Mouse (Mus musculus): ENCODE results near the gene Rassf4.

DNA sequence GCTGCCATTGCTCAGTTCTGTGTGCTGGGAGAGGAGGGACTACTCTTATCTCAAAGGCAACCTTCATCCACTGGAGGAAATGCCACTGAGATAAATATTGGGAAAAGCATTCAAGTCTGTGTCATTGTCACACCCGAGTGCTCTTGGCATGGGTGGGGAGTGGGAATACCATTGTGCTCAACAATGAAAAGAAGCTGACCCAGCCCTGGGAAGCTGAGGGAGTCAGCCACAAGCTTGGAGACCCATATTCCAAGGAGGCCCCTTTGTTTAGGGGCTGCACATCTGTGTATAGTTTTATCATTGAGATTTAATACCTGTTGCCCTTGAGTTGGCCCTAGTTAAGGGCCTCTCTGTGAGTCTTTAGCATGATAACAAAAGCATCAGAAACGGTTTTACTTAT, 34.1 kb downstream of the Rassf4 start:
- TF ChIP-seq JUND (IDR thresholded peaks at IDR 0.05; ENCODE audit: low read depth, low read length) = no peak
- TF ChIP-seq EP300 (IDR thresholded peaks at IDR 0.05; ENCODE audit: low read depth in 1 of 2, low read length in 2 of 2) = no peak
- no peak for TF ChIP-seq CTCF (IDR thresholded peaks at IDR 0.05 in 2 of 3, conservative IDR thresholded peaks at IDR 0.05 in 1 of 3; ENCODE audit: control insufficient read depth in 1 of 3, insufficient read depth in 1 of 3, low read depth in 2 of 3, low read length in 3 of 3, poor library complexity in 1 of 3, severe bottlenecking in 1 of 3)
- no peak for TF ChIP-seq MAFK (IDR thresholded peaks at IDR 0.05; ENCODE audit: borderline replicate concordance, low read depth, low read length)
- no peak for TF ChIP-seq POLR2AphosphoS2 (IDR thresholded peaks at IDR 0.05; ENCODE audit: low read length)
- TF ChIP-seq HCFC1 (IDR thresholded peaks at IDR 0.05; ENCODE audit: low read depth, low read length) = no peak
- TF ChIP-seq RAD21 (IDR thresholded peaks at IDR 0.05; ENCODE audit: low read depth, low read length) = no peak

Data from MEL (cell line).